Mouse (Mus musculus): Measurements from ENCODE around the gene Afdn.
"Not testable (repeated sequence)": the region's sequence is repeated elsewhere in the genome, so short reads cannot be mapped to it uniquely, and the experiment has no call there.

The Afdn gene

GRCm38 (mm10) chr17:13951570-13951969 lies 191.2 kb downstream of the Afdn start:
- CTCF ChIA-PET, result interaction anchor here in 1 of 4 experiments (0.6 kb wide), 1 partner anchor 276 kb away, joined by 3 read pairs; no protein-coding TSS in a partner anchor
- POLR2A ChIA-PET, result not testable (repeated sequence)

Data from embryonic stem cell, embryonic (primary cell).